Mouse (Mus musculus): Measurements from ENCODE around the gene Mrpl58. TPM values are rescaled to one million over a fixed set of nuclear protein-coding genes. Genes with fewer than 3 reads are reported as not detected.
"Not testable (repeated sequence)": the region's sequence is repeated elsewhere in the genome, so short reads cannot be mapped to it uniquely, and the experiment has no call there.

Gene Mrpl58
- polyA plus RNA-seq, 1 experiment from 2014 or later: 199 TPM

- no peak overlapping the region for H3K27ac ChIP-seq
- no peaks in the 10 kb centered on the region for H3K27me3 ChIP-seq (replicated peaks)
- H3K9me3 ChIP-seq: no peaks in the 10 kb centered on the region
- ATAC-seq (ENCODE audit: low FRiP score, low read depth): no peak
- 77% methylated on average over 5 of the region's 5 CpGs for WGBS
- peaks cover under 1% of the 10 kb centered on the region; the same call in 1 of the 2 replicates for H3K36me3 ChIP-seq
- peaks cover 42% of the 10 kb centered on the region for H3K4me1 ChIP-seq
- peak overlapping the region; percentile 84 for H3K4me2 ChIP-seq (replicated peaks)
- H3K9ac ChIP-seq: 0 out of 2 replicates have a peak overlapping the region, but pooled peaks have one; percentile 93
- H3K4me3 ChIP-seq: no peak overlapping the region
Observed at GRCm38 (mm10) chr11:115384587-115384986, 19.0 kb upstream of the Mrpl58 start.

DNA sequence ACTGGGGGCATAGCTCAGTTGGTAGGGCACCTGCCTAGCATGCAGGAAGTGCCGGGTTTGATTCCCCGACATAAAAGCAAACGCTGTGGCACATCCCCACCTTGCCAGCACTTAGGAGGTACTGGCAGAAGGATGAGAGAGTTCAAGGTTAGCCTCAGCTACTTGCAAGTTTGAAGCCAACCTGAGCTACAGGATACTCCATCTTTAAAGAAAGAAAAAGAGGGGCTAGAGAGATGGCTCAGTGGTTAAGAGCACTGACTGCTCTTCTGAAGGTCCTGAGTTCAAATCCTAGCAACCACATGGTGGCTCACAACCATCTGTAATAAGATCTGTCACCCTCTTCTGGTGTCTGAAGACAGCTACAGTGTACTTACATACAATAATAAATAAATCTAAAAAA is 16.7 kb upstream of the Mrpl58 start:
- WGBS: 90% methylated on average over 3 of the region's 3 CpGs

GRCm38 (mm10) chr11:115391358-115391757 is 12.2 kb upstream of the Mrpl58 start:
- Histone ChIP-seq H3K27me3 (replicated peaks) (no peaks in the 10 kb centered on the region), H3K9ac (no peak overlapping the region), H3K4me3 (no peak overlapping the region), H3K36me3 (peaks cover 60% of the 10 kb centered on the region), H3K27ac (no peak overlapping the region), H3K4me1 (no peaks in the 10 kb centered on the region), H3K4me2 (replicated peaks) (no peak overlapping the region), H3K9me3 (no peaks in the 10 kb centered on the region)
- 94% methylated on average over 7 of the region's 7 CpGs for WGBS
- ATAC-seq (ENCODE audit: low FRiP score, low read depth): no peak

More for the DNA sequence above, 16.7 kb upstream of the Mrpl58 start:
- not testable (repeated sequence) for H3K4me2 ChIP-seq (replicated peaks); H3K9me3 ChIP-seq; H3K9ac ChIP-seq; H3K4me3 ChIP-seq; ATAC-seq (ENCODE audit: low FRiP score, low read depth); H3K27me3 ChIP-seq (replicated peaks)
- H3K4me1 ChIP-seq: peaks cover 37% of the 10 kb centered on the region
- H3K36me3 ChIP-seq: peaks cover 21% of the 10 kb centered on the region
- H3K27ac ChIP-seq: 0 out of 2 replicates have a peak overlapping the region, but pooled peaks have one; percentile 43

DNA sequence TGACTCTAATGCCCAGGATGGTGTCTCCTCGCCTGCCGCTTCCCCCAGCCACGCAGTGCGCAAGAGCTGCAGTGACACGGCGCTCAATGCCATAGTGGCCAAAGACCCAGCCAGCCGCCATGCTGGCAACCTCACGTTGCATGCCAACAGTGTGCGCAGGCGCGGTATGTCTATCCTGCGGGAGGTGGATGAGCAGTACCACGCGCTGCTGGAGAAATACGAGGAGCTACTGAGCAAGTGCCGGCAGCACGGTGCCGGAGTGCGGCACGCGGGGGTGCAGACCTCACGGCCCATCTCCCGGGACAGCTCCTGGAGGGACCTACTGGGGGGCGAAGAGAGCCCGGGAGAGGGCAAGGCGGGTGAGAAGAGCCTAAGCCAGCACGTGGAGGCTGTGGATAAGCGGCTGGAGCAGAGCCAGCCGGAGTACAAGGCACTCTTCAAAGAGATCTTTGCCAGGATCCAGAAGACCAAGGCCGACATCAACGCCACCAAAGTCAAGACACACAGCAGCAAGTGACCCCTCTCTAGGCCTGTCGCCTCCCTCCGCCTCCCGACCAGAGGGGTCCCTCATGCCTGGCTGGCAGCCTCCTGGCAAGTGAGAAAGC is 9.7 kb upstream of the Mrpl58 start:
- Histone ChIP-seq H3K36me3 (peaks cover 64% of the 10 kb centered on the region), H3K4me3 (no peak overlapping the region), H3K27ac (no peak overlapping the region), H3K4me1 (no peaks in the 10 kb centered on the region), H3K9me3 (no peaks in the 10 kb centered on the region), H3K27me3 (replicated peaks) (no peaks in the 10 kb centered on the region), H3K4me2 (replicated peaks) (no peak overlapping the region), H3K9ac (0 out of 2 replicates have a peak overlapping the region, but pooled peaks have one; percentile 13)
- WGBS: 62% methylated on average over 34 of the region's 34 CpGs
- no peak for ATAC-seq (ENCODE audit: low FRiP score, low read depth)

DNA sequence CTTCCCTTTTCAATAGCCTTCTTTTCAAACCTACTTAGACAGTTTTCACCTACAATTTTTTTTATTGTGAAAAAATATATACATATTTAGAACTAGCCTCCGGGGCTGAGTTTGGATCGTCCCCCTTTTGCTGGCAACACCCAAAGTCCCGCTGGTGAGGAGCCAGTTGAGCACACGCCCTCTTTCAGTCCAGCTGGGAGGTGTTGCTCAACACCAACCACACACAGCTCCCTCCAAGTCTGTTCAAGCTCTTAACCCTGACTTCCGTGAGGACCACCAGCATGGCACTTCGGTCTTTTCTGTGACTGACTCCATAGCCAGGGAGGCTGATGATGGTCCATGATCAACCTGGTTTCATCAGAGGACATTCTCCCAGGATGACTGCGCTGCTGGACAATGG is 5.5 kb upstream of the Mrpl58 start:
- H3K27me3 ChIP-seq (replicated peaks): no peaks in the 10 kb centered on the region
- peaks cover 33% of the 10 kb centered on the region for H3K36me3 ChIP-seq
- ATAC-seq (ENCODE audit: low FRiP score, low read depth): no peak
- H3K4me3 ChIP-seq: no peak overlapping the region
- H3K9me3 ChIP-seq: no peaks in the 10 kb centered on the region
- 83% methylated on average over 7 of the region's 7 CpGs for WGBS
- H3K27ac ChIP-seq: no peak overlapping the region
- H3K4me1 ChIP-seq: peaks cover 3% of the 10 kb centered on the region; the same call in 1 of the 2 replicates
- H3K9ac ChIP-seq: no peak overlapping the region
- no peak overlapping the region for H3K4me2 ChIP-seq (replicated peaks)

DNA sequence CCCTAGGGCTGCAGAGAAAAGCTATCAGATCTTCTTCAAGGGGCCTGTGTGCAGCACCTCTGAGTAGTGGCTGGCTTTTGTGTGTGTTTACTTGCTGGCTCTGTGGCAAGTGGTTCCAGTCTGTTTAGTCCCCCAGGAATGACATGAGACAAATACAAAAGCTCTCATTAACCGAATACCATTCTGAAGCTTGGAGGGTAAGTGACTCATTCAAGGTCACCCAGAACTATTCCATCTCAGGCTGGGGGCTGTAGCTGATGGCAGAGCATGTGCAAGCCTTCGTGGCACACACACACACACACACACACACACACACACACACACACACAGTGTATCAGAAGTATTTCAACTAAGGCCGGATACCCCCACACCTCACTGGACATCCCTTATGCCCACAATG is 3.4 kb upstream of the Mrpl58 start:
- no peak overlapping the region for H3K27ac ChIP-seq
- H3K36me3 ChIP-seq: peaks cover 16% of the 10 kb centered on the region
- no peak overlapping the region for H3K4me3 ChIP-seq
- H3K4me1 ChIP-seq: peaks cover 13% of the 10 kb centered on the region
- no peaks in the 10 kb centered on the region for H3K27me3 ChIP-seq (replicated peaks)
- no peaks in the 10 kb centered on the region for H3K9me3 ChIP-seq
- H3K9ac ChIP-seq: no peak overlapping the region
- no peak overlapping the region for H3K4me2 ChIP-seq (replicated peaks)
- WGBS: 90% methylated on average over 3 of the region's 3 CpGs
- no peak for ATAC-seq (ENCODE audit: low FRiP score, low read depth)

GRCm38 (mm10) chr11:115400630-115401391 is 2.7 kb upstream of the Mrpl58 start:
- Histone ChIP-seq H3K9me3 (no peaks in the 10 kb centered on the region), H3K4me1 (peaks cover 13% of the 10 kb centered on the region), H3K4me2 (replicated peaks) (no peak overlapping the region; the same call in 1 of the 2 replicates), H3K27ac (no peak overlapping the region), H3K36me3 (peaks cover 14% of the 10 kb centered on the region), H3K4me3 (no peak overlapping the region), H3K27me3 (replicated peaks) (no peaks in the 10 kb centered on the region), H3K9ac (no peak overlapping the region)
- ATAC-seq (ENCODE audit: low FRiP score, low read depth): no peak
- 50% methylated on average over 11 of the region's 11 CpGs for WGBS

GRCm38 (mm10) chr11:115405723-115406122 is 2.2 kb downstream of the Mrpl58 start:
- 96% methylated on average over 6 of the region's 6 CpGs for WGBS
- Histone ChIP-seq H3K4me2 (replicated peaks) (no peak overlapping the region), H3K4me3 (no peak overlapping the region), H3K9ac (no peak overlapping the region), H3K27ac (no peak overlapping the region), H3K36me3 (peaks cover 38% of the 10 kb centered on the region), H3K9me3 (no peaks in the 10 kb centered on the region), H3K4me1 (peaks cover 42% of the 10 kb centered on the region), H3K27me3 (replicated peaks) (no peaks in the 10 kb centered on the region)
- ATAC-seq (ENCODE audit: low FRiP score, low read depth): no peak

GRCm38 (mm10) chr11:115406858-115407401 is 3.4 kb downstream of the Mrpl58 start:
- ATAC-seq (ENCODE audit: low FRiP score, low read depth): no peak
- H3K27ac ChIP-seq: no peak overlapping the region
- peaks cover 46% of the 10 kb centered on the region for H3K36me3 ChIP-seq
- H3K9me3 ChIP-seq: no peaks in the 10 kb centered on the region
- no peak overlapping the region for H3K9ac ChIP-seq
- no peak overlapping the region for H3K4me3 ChIP-seq
- H3K4me1 ChIP-seq: peaks cover 50% of the 10 kb centered on the region
- H3K27me3 ChIP-seq (replicated peaks): no peaks in the 10 kb centered on the region
- no peak overlapping the region for H3K4me2 ChIP-seq (replicated peaks)
- WGBS: 95% methylated on average over 17 of the region's 17 CpGs

DNA sequence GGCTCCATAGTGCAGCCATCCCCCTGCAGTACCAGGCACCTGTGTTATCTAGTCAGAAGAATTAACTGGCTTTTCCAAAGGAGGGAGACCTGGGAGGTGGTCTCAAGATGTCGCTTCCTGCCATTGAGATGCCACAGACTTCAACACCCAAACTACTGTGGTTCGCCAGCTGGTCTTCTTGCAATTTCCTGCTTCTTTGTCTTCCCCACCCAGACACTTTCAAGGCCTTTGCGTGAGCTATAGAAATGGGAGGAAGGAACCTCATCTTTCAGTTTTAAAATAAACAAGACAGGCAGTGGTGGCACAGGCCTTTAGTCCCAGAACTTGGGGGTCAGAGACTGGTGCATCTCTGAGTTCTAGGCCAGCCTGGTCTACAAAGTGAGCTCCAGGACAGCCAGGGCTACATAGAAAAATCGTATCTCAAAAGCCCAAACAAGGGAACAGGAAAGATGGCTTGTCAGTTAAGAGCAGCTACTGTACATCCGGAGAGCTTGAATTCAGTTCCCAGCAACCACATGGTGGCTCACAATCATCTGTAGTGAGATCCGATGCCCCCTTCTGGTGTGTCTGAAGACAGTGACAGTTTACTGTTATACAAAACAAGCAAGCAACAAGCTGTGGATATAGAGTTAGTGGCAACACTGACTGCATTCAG is 4.8 kb downstream of the Mrpl58 start:
- Histone ChIP-seq H3K4me1 (peaks cover 55% of the 10 kb centered on the region), H3K27me3 (replicated peaks) (no peaks in the 10 kb centered on the region), H3K4me3 (no peak overlapping the region), H3K27ac (peak overlapping the region; percentile 23), H3K9me3 (no peaks in the 10 kb centered on the region), H3K4me2 (replicated peaks) (peak overlapping the region; percentile 2), H3K9ac (no peak overlapping the region), H3K36me3 (peaks cover 46% of the 10 kb centered on the region)
- WGBS: 82% methylated on average over 6 of the region's 6 CpGs
- ATAC-seq (ENCODE audit: low FRiP score, low read depth): no peak

GRCm38 (mm10) chr11:115409556-115409955 is 6.0 kb downstream of the Mrpl58 start:
- no peak overlapping the region for H3K4me3 ChIP-seq
- peak overlapping the region; percentile 47 for H3K27ac ChIP-seq
- H3K27me3 ChIP-seq (replicated peaks): no peaks in the 10 kb centered on the region
- no peak for ATAC-seq (ENCODE audit: low FRiP score, low read depth)
- 0 out of 2 replicates have a peak overlapping the region, but pooled peaks have one; percentile 2 for H3K4me2 ChIP-seq (replicated peaks)
- WGBS: 39% methylated on average over 7 of the region's 7 CpGs
- no peaks in the 10 kb centered on the region for H3K9me3 ChIP-seq
- peaks cover 54% of the 10 kb centered on the region for H3K4me1 ChIP-seq
- 0 out of 2 replicates have a peak overlapping the region, but pooled peaks have one; percentile 23 for H3K9ac ChIP-seq
- H3K36me3 ChIP-seq: peaks cover 46% of the 10 kb centered on the region

All from neural tube, embryonic 12.5 days (tissue).